Mouse (Mus musculus) forebrain, embryonic 11.5 days (tissue): ENCODE measurements at regions not wholly inside any gene's neighbourhood (a gene's known extent, or its start where the extent isn't known, plus 50 kb on each side); places are given as distances from the start of the nearest gene placed in this dataset.
A peak's percentile ranks its signal among the peaks of the same experiment; 100 is the strongest.

Source experiments
- ATAC-seq: fragments of 200-750 bp; cut with Nextera tagmentation; replicated peaks from 2 replicates; pipeline ENCODE4 v1.8.0; 2017; ENCODE audit warnings: moderate TSS enrichment; ENCODE audit not compliant: low FRiP score
- DNase-seq: peaks from one replicate; pipeline ENCODE4 v3.0.0-alpha.2; 2017; ENCODE audit warnings: low spot score
- H3K27ac ChIP-seq: fragments of 300-500 bp; sonication (generic); 2 replicates; pipeline ENCODE4 v1.5.1; 2014; ENCODE audit warnings: low read depth, low read length
- H3K27me3 ChIP-seq: fragments of 300-500 bp; sonication (generic); 2 replicates; pipeline ENCODE4 v1.6.1; 2014; ENCODE audit warnings: mild to moderate bottlenecking, low read length, mixed read lengths; ENCODE audit not compliant: control insufficient read depth, insufficient read depth
- H3K36me3 ChIP-seq: fragments of 300-500 bp; sonication (generic); 2 replicates; pipeline ENCODE4 v1.6.1; 2014; ENCODE audit warnings: mild to moderate bottlenecking, low read length, moderate library complexity, mixed read lengths; ENCODE audit not compliant: control insufficient read depth, insufficient read depth
- H3K4me1 ChIP-seq: fragments of 300-500 bp; sonication (generic); replicated peaks from 2 replicates; pipeline ENCODE4 v1.6.1; 2014; ENCODE audit warnings: low read length, mixed read lengths; ENCODE audit not compliant: control insufficient read depth, insufficient read depth
- H3K4me2 ChIP-seq: fragments of 300-500 bp; sonication (generic); 2 replicates; pipeline ENCODE4 v1.6.1; 2014; ENCODE audit warnings: low read depth, mild to moderate bottlenecking, low read length, moderate library complexity, mixed read lengths; ENCODE audit not compliant: severe bottlenecking
- H3K4me3 ChIP-seq: fragments of 300-500 bp; sonication (generic); 2 replicates; pipeline ENCODE4 v1.5.1; 2014; ENCODE audit warnings: low read depth, low read length
- H3K9ac ChIP-seq: fragments of 300-500 bp; sonication (generic); 2 replicates; pipeline ENCODE4 v1.6.1; 2014; ENCODE audit warnings: low read length
- H3K9me3 ChIP-seq: fragments of 300-500 bp; sonication (generic); 2 replicates; pipeline ENCODE4 v1.6.1; 2016; ENCODE audit warnings: low read length, mixed read lengths; ENCODE audit not compliant: control insufficient read depth
- WGBS: fragments of 180-500 bp; shearing (Covaris S2); extraction: QIAGEN DNeasy Blood & Tissue Kit; methylation state at CpG from one replicate; pipeline ENCODE4 v1.1.7; 2014; 5-methylcytosine and 5-hydroxymethylcytosine counted together

- DNase-seq (no peak), ATAC-seq (no peak)
- Histone ChIP-seq H3K4me1 (no peaks in the 10 kb centered on the region), H3K4me3 (no peak overlapping the region), H3K27ac (no peak overlapping the region), H3K9ac (no peak overlapping the region), H3K27me3 (no peaks in the 10 kb centered on the region), H3K36me3 (no peaks in the 10 kb centered on the region), H3K9me3 (no peaks in the 10 kb centered on the region), H3K4me2 (no peak overlapping the region)
- WGBS, result 87% methylated on average over 8 of the region's 8 CpGs
These were observed 320.4 kb downstream of the Synb start for GRCm38 (mm10) chr14:68973636-68974101.

- no peak overlapping the region for H3K27ac ChIP-seq
- WGBS, result 5% methylated on average over 1 of the region's 1 CpGs
- H3K9ac ChIP-seq, result no peak overlapping the region
- DNase-seq, result peak; percentile 78
- H3K4me2 ChIP-seq, result no peak overlapping the region
- H3K4me3 ChIP-seq, result no peak overlapping the region
- H3K4me1 ChIP-seq, result no peaks in the 10 kb centered on the region
- ATAC-seq, result no peak
- no peaks in the 10 kb centered on the region for H3K27me3 ChIP-seq
- no peaks in the 10 kb centered on the region for H3K9me3 ChIP-seq
- H3K36me3 ChIP-seq, result no peaks in the 10 kb centered on the region
These were observed 327.3 kb downstream of the Synb start for GRCm38 (mm10) chr14:68966758-68967157.

- 59% methylated on average over 9 of the region's 9 CpGs for WGBS
- no peaks in the 10 kb centered on the region for H3K27me3 ChIP-seq
- H3K4me2 ChIP-seq, result no peak overlapping the region
- no peak for DNase-seq
- H3K9ac ChIP-seq, result no peak overlapping the region
- H3K36me3 ChIP-seq, result no peaks in the 10 kb centered on the region
- H3K4me3 ChIP-seq, result no peak overlapping the region
- no peak overlapping the region for H3K27ac ChIP-seq
- no peak for ATAC-seq
- no peaks in the 10 kb centered on the region for H3K9me3 ChIP-seq
- H3K4me1 ChIP-seq, result no peaks in the 10 kb centered on the region
These were observed 339.3 kb downstream of the Synb start for GRCm38 (mm10) chr14:68954577-68955460.

GRCm38 (mm10) chr14:68945906-68946305 is 348.2 kb downstream of the Synb start:
- Histone ChIP-seq H3K27ac (no peak overlapping the region), H3K4me1 (no peaks in the 10 kb centered on the region), H3K9me3 (no peaks in the 10 kb centered on the region), H3K4me2 (no peak overlapping the region), H3K27me3 (no peaks in the 10 kb centered on the region), H3K9ac (no peak overlapping the region), H3K36me3 (no peaks in the 10 kb centered on the region), H3K4me3 (no peak overlapping the region)
- DNase-seq (no peak), ATAC-seq (no peak)
- 97% methylated on average over 3 of the region's 3 CpGs for WGBS

GRCm38 (mm10) chr14:68945434-68945833 is 348.7 kb downstream of the Synb start:
- WGBS, result 67% methylated on average over 4 of the region's 4 CpGs
- DNase-seq (no peak), ATAC-seq (no peak)
- Histone ChIP-seq H3K4me1 (no peaks in the 10 kb centered on the region), H3K4me3 (no peak overlapping the region), H3K27me3 (no peaks in the 10 kb centered on the region), H3K36me3 (no peaks in the 10 kb centered on the region), H3K9me3 (no peaks in the 10 kb centered on the region), H3K4me2 (no peak overlapping the region), H3K27ac (no peak overlapping the region), H3K9ac (no peak overlapping the region)

- Histone ChIP-seq H3K4me3 (no peak overlapping the region), H3K9ac (no peak overlapping the region), H3K4me1 (no peaks in the 10 kb centered on the region), H3K9me3 (no peaks in the 10 kb centered on the region), H3K36me3 (no peaks in the 10 kb centered on the region), H3K27me3 (no peaks in the 10 kb centered on the region), H3K4me2 (no peak overlapping the region), H3K27ac (no peak overlapping the region)
- ATAC-seq (no peak), DNase-seq (no peak)
- 86% methylated on average over 2 of the region's 2 CpGs for WGBS
These were observed 352.3 kb downstream of the Synb start for GRCm38 (mm10) chr14:68941759-68942158.

GRCm38 (mm10) chr14:68941132-68941690 is 352.9 kb downstream of the Synb start:
- DNase-seq (no peak), ATAC-seq (no peak)
- WGBS, result 16% methylated on average over 7 of the region's 7 CpGs
- Histone ChIP-seq H3K4me2 (no peak overlapping the region), H3K27me3 (no peaks in the 10 kb centered on the region), H3K4me1 (no peaks in the 10 kb centered on the region), H3K27ac (no peak overlapping the region), H3K4me3 (no peak overlapping the region), H3K36me3 (no peaks in the 10 kb centered on the region), H3K9me3 (no peaks in the 10 kb centered on the region; the same call in 1 of the 2 replicates), H3K9ac (no peak overlapping the region)

GRCm38 (mm10) chr14:68935303-68935662 is 358.8 kb downstream of the Synb start:
- no peak for ATAC-seq
- Histone ChIP-seq H3K4me3 (no peak overlapping the region), H3K9me3 (no peaks in the 10 kb centered on the region; the same call in 1 of the 2 replicates), H3K27me3 (no peaks in the 10 kb centered on the region), H3K36me3 (no peaks in the 10 kb centered on the region), H3K9ac (no peak overlapping the region), H3K4me1 (0 out of 2 replicates have a peak, but pooled peaks cover 2% of the 10 kb centered on the region), H3K27ac (no peak overlapping the region), H3K4me2 (no peak overlapping the region)
- DNase-seq, result no peak
- 79% methylated on average over 6 of the region's 6 CpGs for WGBS
